Mouse (Mus musculus) lung, postnatal 0 days (tissue): ENCODE data around the gene Slc22a17.

Experiments used
- CTCF ChIP-seq: IDR thresholded peaks from 2 replicates; pipeline ENCODE4 v1.5.1; 2016; ENCODE audit warnings: antibody characterized with exemption, mild to moderate bottlenecking
- EP300 ChIP-seq: IDR thresholded peaks from 2 replicates; pipeline ENCODE4 v1.6.1; 2016; ENCODE audit warnings: antibody characterized with exemption, mild to moderate bottlenecking, control low read depth

DNA sequence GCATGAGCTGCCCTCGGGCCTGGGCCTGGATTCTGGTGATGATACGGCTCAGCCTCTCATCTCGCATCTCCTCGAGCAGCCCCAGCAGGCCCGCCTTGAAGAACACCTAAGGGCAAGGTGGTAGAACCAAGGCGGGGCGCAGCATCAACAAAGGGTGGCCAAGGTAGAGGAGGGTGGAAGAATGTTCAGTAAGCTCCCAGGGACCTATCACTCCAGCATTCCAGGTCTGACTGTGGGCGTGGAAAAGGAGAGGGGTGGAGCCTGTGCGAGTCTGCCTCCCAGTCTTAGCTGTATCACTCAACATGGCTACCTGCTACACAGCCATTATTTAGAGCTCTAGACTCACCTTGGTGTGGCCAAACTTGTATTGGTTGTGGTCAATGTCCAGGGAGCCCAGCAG is 43.6 kb upstream of the Slc22a17 start:
- TF ChIP-seq CTCF: no peak
- no peak for TF ChIP-seq EP300
